Mouse (Mus musculus): ENCODE data around the gene Ghrh. TPM values are rescaled to one million over a fixed set of nuclear protein-coding genes. Genes with fewer than 3 reads are reported as not detected.

Gene Ghrh
- polyA plus RNA-seq, 1 experiment, result 2.1 TPM

DNA sequence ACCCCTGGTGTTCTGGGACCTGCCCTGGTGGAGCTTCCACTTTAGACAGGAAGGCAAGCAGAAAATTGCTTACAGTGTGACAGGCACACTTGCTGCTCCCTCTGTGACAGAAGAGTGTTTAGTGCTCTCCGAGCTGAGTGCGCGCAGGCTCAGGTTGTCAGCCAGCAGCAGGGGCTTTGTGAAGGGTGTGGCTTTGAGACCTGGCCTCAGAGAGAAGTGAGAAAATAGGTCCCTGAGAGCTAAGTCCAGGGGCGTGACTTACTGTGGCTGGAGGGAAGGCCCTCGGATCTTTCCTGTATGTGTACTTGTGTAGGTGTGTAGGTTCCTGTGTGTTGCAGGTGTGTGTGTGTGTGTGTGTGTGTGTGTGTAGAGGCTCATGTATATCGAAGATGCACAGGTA, 4.0 kb downstream of the Ghrh start:
- DNase-seq (ENCODE audit: low read depth), result no peak
- TF ChIP-seq CTCF (IDR thresholded peaks at IDR 0.05; ENCODE audit: borderline replicate concordance, extremely low read depth, insufficient read depth, insufficient read length) (no peak), POLR2A (IDR thresholded peaks at IDR 0.05; ENCODE audit: borderline replicate concordance, extremely low read depth, insufficient read depth, insufficient read length, poor library complexity, severe bottlenecking) (no peak)

DNA sequence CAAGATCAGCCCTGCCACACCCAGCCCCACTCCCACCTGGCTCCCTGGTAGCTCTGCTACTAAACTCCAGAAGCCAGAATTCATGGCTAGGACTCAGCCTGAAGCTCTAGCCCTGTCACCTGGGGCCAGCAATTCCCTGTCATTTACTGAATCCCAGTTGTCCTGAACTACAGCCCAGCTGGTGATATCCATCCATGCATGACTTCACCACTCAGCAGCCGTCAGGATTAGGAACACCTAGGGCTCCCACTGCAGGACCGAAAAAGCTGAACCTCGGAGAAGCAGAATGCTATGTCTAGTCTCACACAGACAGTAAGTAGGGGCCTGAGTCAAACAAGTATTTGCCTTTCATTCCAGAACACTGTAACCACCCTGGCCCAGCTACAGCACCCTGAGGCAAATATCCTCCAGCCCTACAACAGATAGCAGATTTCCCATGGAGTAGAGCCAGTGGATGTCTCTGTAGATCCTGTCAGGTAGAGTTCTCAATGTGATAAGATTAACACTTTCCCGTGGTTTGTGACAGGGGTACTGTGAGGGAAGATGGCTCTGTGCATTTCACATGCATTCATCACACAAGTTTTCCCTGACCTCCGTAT, 4.9 kb downstream of the Ghrh start:
- peak; percentile 58 for DNase-seq (ENCODE audit: low read depth)
- TF ChIP-seq POLR2A (IDR thresholded peaks at IDR 0.05; ENCODE audit: borderline replicate concordance, extremely low read depth, insufficient read depth, insufficient read length, poor library complexity, severe bottlenecking), result no peak
- TF ChIP-seq CTCF (IDR thresholded peaks at IDR 0.05; ENCODE audit: borderline replicate concordance, extremely low read depth, insufficient read depth, insufficient read length), result no peak

DNA sequence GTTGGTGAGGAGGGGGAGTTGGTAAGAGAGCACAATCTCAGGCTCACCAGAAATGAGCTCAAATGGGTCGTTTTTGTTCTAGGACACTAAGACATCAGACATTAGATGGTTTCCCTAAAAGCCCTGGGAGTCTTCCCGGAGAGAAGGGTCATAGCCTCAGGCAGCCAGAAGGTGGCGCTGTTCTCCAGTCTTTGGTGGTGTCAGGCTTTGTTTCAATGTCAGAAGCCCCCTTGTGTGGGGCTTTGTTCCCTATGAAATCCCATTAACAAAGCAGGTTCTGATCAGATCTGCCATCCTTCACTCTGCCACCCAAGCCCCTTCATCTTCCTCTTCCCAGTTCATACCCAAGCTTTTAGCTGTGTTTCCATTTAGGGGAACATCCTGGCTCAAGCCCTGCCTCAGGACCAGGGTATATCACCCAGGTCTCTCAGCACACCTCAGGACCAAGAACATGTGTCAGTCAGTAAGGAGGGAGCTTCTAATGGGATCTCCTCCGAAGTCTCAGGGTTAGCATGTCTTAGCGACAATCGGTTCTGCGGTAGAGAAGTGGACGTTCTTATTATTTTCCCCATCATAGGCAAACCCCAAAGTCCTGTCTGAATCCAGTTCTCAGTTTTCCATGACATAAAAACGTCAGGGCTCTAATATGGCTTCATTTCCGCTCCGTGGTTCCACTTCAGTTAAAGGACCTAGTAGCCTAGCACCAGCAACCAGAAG, 5.6 kb downstream of the Ghrh start:
- DNase-seq (ENCODE audit: low read depth), result peak; percentile 96
- TF ChIP-seq POLR2A (IDR thresholded peaks at IDR 0.05; ENCODE audit: borderline replicate concordance, extremely low read depth, insufficient read depth, insufficient read length, poor library complexity, severe bottlenecking) (no peak), CTCF (IDR thresholded peaks at IDR 0.05; ENCODE audit: borderline replicate concordance, extremely low read depth, insufficient read depth, insufficient read length) (peak; percentile 97)

DNA sequence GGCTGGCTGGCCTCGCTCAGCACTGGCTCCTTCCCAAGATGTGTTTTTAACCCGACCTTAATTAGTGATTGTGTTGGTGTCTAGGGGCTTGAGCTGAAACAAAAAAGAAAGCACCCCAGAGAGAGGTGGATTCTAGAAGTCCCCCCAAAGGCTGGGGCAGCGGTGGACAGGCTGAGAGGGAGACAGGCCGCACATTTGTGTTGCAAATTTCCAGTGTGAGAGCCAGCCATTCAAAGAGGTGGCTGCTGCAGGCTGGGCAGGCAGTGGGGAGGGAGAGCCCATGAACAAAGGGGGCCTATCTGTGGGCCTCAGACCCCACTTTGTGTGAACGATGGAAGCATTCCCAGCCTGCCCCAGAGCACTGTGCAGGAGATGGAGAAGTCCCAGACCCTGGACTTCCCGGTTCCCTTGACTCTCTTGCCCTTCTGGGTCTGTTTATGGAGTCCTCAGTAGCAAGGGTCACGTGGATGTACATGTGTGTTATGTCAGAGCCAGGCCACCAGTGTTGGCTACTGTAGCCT, 7.0 kb downstream of the Ghrh start:
- DNase-seq (ENCODE audit: low read depth), result peak; percentile 97
- no peak for TF ChIP-seq POLR2A (IDR thresholded peaks at IDR 0.05; ENCODE audit: borderline replicate concordance, extremely low read depth, insufficient read depth, insufficient read length, poor library complexity, severe bottlenecking)
- no peak for TF ChIP-seq CTCF (IDR thresholded peaks at IDR 0.05; ENCODE audit: borderline replicate concordance, extremely low read depth, insufficient read depth, insufficient read length)

DNA sequence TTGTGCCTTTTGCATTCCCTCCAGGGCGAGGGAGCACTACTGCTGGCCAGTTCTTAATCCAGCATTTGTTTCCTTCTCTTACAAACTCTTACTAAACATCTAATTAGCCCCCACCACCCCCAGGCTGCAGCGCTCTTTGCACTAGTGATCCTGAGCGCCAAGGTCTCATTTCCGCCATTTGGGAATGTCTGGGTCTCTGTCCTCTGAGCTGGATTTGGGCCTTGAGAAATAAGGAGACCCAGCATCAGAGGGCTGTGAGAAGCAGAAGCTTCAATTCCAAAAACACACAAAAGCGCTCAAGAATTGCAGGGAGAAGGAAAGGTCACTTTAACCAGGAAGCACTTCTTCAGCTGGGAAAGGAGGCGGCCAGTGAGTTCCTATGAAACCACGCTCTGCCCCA, 7.8 kb downstream of the Ghrh start:
- TF ChIP-seq POLR2A (IDR thresholded peaks at IDR 0.05; ENCODE audit: borderline replicate concordance, extremely low read depth, insufficient read depth, insufficient read length, poor library complexity, severe bottlenecking), result no peak
- no peak for TF ChIP-seq CTCF (IDR thresholded peaks at IDR 0.05; ENCODE audit: borderline replicate concordance, extremely low read depth, insufficient read depth, insufficient read length)
- DNase-seq (ENCODE audit: low read depth), result peak; percentile 71

DNA sequence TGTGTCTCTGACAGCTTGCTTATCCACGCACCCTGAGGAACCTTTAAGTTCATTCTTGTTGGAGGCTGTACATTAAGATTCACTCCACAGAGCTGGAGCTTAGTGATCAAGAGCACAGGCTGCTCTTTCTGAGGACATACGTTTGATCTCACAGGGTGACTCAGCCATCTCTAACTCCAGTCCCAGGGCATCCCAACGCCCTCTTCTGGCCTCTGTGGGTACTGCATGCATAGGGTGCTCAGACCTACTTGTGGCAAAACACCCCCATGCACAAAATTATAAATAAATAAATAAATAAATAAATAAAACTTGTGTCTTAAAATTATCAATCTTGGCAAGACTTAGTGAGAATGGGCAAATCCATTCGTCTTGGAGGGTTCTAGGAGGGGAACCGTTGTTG, 8.6 kb downstream of the Ghrh start:
- peak; percentile 89 for DNase-seq (ENCODE audit: low read depth)
- TF ChIP-seq POLR2A (IDR thresholded peaks at IDR 0.05; ENCODE audit: borderline replicate concordance, extremely low read depth, insufficient read depth, insufficient read length, poor library complexity, severe bottlenecking) (no peak), CTCF (IDR thresholded peaks at IDR 0.05; ENCODE audit: borderline replicate concordance, extremely low read depth, insufficient read depth, insufficient read length) (peak; percentile 75)

DNA sequence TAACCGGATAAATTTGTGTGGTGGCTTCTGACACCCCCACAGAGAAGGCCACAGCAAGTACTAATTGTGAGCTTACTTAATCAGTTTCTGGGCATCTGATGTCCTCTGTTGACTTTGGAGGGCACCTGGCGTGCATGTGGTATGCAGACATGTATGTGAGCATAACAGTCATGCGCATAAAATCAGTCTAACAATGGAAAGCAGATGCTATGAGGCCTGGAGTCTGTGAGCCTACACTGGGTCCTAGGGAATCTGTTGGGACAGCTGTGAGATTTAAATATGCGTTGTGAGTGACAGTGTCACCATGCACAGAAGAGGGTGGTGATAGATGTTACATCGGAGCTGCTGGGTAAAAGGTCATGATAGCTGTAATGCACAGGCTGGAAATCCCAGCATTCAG, 15.2 kb downstream of the Ghrh start:
- DNase-seq (ENCODE audit: low read depth), result peak; percentile 65
- TF ChIP-seq CTCF (IDR thresholded peaks at IDR 0.05; ENCODE audit: borderline replicate concordance, extremely low read depth, insufficient read depth, insufficient read length), result no peak
- TF ChIP-seq POLR2A (IDR thresholded peaks at IDR 0.05; ENCODE audit: borderline replicate concordance, extremely low read depth, insufficient read depth, insufficient read length, poor library complexity, severe bottlenecking), result no peak

- peak; percentile 93 for DNase-seq (ENCODE audit: low read depth)
- TF ChIP-seq POLR2A (IDR thresholded peaks at IDR 0.05; ENCODE audit: borderline replicate concordance, extremely low read depth, insufficient read depth, insufficient read length, poor library complexity, severe bottlenecking) (no peak), CTCF (IDR thresholded peaks at IDR 0.05; ENCODE audit: borderline replicate concordance, extremely low read depth, insufficient read depth, insufficient read length) (no peak)
These were observed 18.7 kb downstream of the Ghrh start for GRCm38 (mm10) chr2:157328570-157328969.

GRCm38 (mm10) chr2:157328106-157328505, 19.2 kb downstream of the Ghrh start:
- TF ChIP-seq POLR2A (IDR thresholded peaks at IDR 0.05; ENCODE audit: borderline replicate concordance, extremely low read depth, insufficient read depth, insufficient read length, poor library complexity, severe bottlenecking), result no peak
- no peak for DNase-seq (ENCODE audit: low read depth)

- TF ChIP-seq CTCF (IDR thresholded peaks at IDR 0.05; ENCODE audit: borderline replicate concordance, extremely low read depth, insufficient read depth, insufficient read length), result no peak
- no peak for TF ChIP-seq POLR2A (IDR thresholded peaks at IDR 0.05; ENCODE audit: borderline replicate concordance, extremely low read depth, insufficient read depth, insufficient read length, poor library complexity, severe bottlenecking)
These were observed 22.1 kb downstream of the Ghrh start for GRCm38 (mm10) chr2:157325238-157325637.

DNA sequence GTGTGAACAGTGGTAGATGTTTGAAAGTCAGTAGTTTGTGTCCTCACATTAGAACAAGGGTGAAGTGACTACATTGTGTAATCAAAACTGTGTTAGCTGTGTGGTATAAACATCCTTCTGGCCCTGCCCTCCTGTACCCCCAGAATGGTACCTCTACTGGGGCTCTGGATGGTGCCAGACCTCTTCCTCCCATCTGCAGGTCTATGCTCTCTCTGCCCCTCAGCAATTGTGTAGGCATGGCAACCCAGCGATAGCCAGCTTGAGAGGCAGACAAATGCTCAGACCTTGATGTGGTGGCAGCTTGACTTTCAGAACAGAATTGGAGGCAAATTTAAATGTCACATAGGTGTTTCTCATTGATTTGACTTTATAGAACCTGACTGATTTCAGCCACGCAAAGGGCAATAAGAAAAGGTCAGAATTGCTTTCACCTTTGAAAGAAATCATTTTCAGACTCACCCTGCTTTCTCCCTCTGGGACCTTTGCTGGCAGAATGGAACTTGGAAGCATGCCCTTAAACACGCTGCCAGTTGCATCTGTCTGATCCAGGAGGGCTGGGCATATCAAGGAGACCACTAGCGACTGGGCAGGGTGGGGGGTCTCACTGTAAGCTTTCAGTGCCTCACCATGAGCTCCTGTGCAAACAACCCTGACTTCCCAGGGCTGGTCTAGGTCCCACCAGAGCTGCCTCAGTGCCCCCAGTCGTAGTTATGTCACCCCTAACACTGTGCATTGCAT, 25.1 kb downstream of the Ghrh start:
- TF ChIP-seq POLR2A (IDR thresholded peaks at IDR 0.05; ENCODE audit: borderline replicate concordance, extremely low read depth, insufficient read depth, insufficient read length, poor library complexity, severe bottlenecking) (no peak), CTCF (IDR thresholded peaks at IDR 0.05; ENCODE audit: borderline replicate concordance, extremely low read depth, insufficient read depth, insufficient read length) (no peak)
- DNase-seq (ENCODE audit: low read depth), result peak; percentile 67

More at GRCm38 (mm10) chr2:157325238-157325637, 22.1 kb downstream of the Ghrh start:
- DNase-seq (ENCODE audit: low read depth), result no peak

Data from brain, embryonic 14.5 days (tissue).